Mouse (Mus musculus) macrophage (primary cell): ENCODE results near the gene Gba2. TPM values are rescaled to one million over a fixed set of nuclear protein-coding genes. Genes with fewer than 3 reads are reported as not detected.

ENCODE experiments used
- H3K27ac ChIP-seq: fragments of 350-480 bp; formaldehyde crosslinking; 2 replicates; pipeline ENCODE4 v1.9.0; 2021
- H3K36me3 ChIP-seq: fragments of 350-480 bp; formaldehyde crosslinking; 2 replicates; pipeline ENCODE4 v1.9.0; 2021; ENCODE audit errors: inconsistent target
- H3K4me3 ChIP-seq: fragments of 350-480 bp; formaldehyde crosslinking; 2 replicates; pipeline ENCODE4 v1.9.0; 2021; ENCODE audit errors: inconsistent target
- H3K79me2 ChIP-seq: fragments of 350-480 bp; formaldehyde crosslinking; 2 replicates; pipeline ENCODE4 v1.9.0; 2021; ENCODE audit errors: inconsistent target
- WGBS: methylation state at CpG from one replicate; pipeline ENCODE4 v1.1.7; 2026; ENCODE audit warnings: inconsistent platforms; ENCODE audit not compliant: missing documents; 5-methylcytosine and 5-hydroxymethylcytosine counted together
- polyA plus RNA-seq: library from polyadenylated mRNA; stranded (reverse); fragments of 250-400 nt; gene quantifications from 3 replicates; pipeline ENCODE4 v1.2.4, GENCODE M21; 2018; ENCODE audit warnings: inconsistent platforms

Gba2 gene
- polyA plus RNA-seq, 1 experiment from 2014 or later: 5.4 TPM

DNA sequence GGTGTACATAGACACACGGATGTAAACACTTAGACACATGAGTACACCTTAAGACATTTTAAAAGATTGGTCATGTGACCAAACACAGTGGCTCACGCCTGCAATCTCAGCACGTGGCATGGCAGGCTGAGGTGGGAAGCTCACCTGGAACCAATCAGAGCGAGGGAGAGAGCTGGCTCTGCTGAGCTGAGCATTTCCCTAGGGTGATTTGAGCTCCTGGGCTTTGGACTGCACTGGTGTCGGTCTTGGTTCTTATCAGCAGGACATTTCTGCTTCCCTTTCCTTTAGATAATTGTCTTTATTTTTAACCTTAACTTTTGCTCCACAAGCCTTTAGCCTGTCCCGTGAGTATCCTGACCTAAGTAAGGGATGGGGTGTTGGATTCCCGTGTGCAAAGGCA is 9.0 kb upstream of the Gba2 start:
- no peak overlapping the region for H3K27ac ChIP-seq
- no peak overlapping the region for H3K4me3 ChIP-seq
- WGBS: 39% methylated on average over 7 of the region's 7 CpGs
- peaks cover 14% of the 10 kb centered on the region for H3K36me3 ChIP-seq
- no peaks in the 10 kb centered on the region for H3K79me2 ChIP-seq

DNA sequence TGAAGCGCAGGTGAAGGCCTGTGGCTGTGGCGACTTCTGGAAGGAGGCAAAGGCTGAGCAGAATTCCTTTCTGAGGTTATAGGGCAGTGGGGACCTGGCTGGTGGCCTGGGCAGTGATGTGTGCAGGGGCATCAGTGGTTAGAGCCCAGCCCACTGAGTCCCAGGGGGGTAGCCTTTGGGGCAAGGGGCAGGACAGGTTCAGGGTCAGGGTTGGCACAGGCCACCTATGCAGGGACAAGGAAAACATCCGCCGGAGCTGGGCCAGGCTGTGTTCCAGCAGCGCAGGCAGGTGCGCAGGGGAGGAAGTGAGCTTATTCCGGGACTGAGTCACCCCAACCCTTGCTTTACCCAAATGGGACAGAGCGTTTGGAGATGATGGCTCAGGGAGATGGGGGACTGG is 7.7 kb upstream of the Gba2 start:
- Histone ChIP-seq H3K4me3 (no peak overlapping the region), H3K79me2 (no peaks in the 10 kb centered on the region), H3K36me3 (peaks cover 27% of the 10 kb centered on the region), H3K27ac (no peak overlapping the region)
- WGBS: 30% methylated on average over 8 of the region's 8 CpGs

DNA sequence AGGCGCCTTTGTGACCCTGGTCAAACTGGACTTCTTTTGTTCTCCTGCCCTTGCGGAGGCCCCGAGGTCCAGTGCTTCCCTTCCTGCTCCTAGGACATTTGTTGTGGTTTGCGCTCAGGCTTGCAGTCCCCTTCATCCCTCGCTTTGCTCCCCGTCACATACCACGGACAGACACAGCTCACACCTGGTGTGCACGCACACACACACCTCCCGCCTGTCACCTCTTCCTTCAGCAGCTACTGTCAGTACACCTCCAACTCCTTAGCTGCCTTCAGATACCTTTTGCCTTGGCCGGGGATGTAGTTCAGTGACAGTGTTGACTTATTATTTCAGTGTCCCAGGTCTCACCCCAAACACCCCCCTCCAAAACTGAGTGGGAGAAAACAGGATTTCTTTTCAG is 7.0 kb upstream of the Gba2 start:
- Histone ChIP-seq H3K36me3 (peaks cover 30% of the 10 kb centered on the region), H3K79me2 (no peaks in the 10 kb centered on the region)
- WGBS: 92% methylated on average over 10 of the region's 10 CpGs

DNA sequence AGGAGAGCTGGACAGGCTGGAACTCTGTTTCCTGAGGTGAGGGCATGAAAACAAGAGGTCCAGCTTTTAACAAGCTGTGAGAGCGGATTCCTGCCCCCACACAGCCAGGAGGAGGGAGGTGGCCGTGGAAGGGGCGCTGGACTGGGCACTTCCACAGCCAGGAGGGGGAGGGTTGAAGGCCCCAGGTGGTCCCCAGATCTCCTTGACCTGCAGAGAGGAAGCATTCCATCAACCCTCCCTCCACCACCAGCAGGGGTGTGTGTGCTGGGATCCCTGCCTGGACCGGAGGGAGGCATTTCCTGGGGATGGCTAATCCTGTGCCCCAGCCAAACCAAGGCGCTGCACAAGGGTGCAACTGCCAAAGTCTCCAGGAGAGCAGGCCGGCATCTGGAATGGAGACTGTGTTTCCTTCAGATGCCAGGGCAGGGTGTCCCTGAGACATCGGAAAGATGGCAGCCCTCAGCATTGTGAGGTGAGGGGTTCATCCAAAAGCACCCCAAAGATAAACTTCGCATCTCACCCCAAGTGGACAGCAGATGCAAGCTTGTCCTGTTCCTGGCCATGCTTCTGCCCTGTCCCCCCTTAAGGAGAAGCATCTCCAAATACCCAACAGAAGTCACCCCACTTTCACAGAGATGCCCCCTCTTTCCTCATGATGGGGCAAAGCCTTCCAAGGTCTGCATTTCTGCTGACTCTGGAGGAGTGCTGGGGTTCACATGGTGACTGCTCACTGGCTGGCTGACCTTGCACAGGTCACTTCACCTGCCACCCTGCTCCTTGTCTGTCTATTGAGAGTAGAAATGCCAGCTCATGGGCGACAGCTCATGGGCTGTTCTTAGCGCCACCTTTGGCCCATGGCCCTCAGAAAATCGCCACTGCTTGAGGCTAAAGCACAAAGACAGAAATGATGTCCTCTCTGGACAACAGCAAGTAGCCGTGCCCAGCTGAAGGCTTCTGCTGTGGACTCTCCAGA is 6.1 kb upstream of the Gba2 start, which contains the start of gene Msmp:
TSS of gene Msmp (minus strand) at position 51 of the 973 bp plus-strand sequence.
- Histone ChIP-seq H3K4me3 (no peak within 1 kb of the TSS), H3K36me3 (peaks cover 30% of the 10 kb centered on the region), H3K79me2 (no peaks in the 10 kb centered on the region; the same call in 1 of the 2 replicates), H3K27ac (no peak within 1 kb of the TSS)
- 92% methylated on average over 12 of the region's 12 CpGs for WGBS

More for the DNA sequence above, 7.0 kb upstream of the Gba2 start:
- Histone ChIP-seq H3K27ac (no peak overlapping the region), H3K4me3 (no peak overlapping the region)

DNA sequence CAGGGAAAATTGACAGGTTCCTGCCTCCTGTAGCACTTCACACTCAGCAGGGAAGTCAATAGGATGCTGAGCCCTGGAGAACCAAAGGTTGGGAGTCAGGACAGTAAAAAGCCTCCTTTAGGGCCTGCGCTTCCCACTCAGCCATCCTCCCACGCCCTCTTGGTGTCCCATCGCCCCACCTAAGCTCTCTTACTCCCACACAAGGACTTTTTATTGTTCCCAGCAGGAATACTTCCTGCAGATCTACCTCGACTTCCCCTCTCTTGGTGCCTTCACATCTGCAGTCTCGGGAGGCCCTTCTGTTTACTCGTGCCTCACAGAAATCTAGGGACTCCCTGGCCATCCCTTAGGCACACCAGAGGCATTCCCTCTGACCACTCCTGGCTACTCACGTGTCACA is 4.7 kb upstream of the Gba2 start:
- H3K27ac ChIP-seq: no peak overlapping the region
- 77% methylated on average over 7 of the region's 7 CpGs for WGBS
- H3K36me3 ChIP-seq: peaks cover 30% of the 10 kb centered on the region
- H3K79me2 ChIP-seq: peaks cover 6% of the 10 kb centered on the region; the same call in 1 of the 2 replicates
- H3K4me3 ChIP-seq: no peak overlapping the region

DNA sequence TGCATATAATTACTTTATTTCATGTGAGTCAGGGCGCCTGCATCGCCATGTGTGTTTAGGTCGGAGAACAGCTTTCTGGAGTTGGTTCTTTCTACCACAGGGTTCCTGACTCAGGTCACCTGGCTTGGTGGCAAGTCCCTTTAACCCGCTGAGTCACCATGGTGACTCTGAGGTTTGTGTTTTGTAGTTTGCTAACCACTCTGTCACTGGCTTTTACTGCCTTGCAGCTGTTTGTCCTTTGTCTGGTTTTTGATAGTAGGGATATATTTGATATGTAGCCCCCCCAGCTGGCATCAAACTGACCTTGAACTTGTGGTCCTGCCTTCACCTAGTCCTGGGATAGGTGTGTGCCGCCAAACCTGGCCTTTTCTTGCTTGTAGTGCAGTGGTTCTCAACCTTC is 3.6 kb upstream of the Gba2 start:
- peaks cover 30% of the 10 kb centered on the region for H3K36me3 ChIP-seq
- H3K79me2 ChIP-seq: peaks cover 12% of the 10 kb centered on the region; the same call in 1 of the 2 replicates
- 54% methylated on average over 5 of the region's 5 CpGs for WGBS
- no peak overlapping the region for H3K4me3 ChIP-seq
- no peak overlapping the region for H3K27ac ChIP-seq

DNA sequence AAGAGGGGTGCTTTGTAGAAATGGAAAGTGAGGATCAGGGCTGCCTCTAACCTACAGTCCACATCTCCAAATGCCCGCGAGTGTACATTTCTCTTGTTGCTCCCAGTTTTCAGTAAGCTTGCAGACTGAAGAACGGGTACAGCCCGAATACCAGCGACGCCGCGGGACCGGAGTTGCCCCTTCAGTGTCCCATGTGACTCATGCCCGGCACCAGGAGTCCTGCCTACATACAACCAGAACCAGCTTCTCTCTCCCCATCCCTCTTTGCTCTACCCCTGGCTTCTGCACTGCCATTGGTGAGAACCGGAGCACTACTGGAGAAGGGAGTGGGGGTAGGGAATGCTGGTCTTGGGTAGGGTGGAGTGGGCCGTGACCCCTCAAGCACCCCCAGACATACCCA is 2.7 kb upstream of the Gba2 start:
- Histone ChIP-seq H3K79me2 (peaks cover 20% of the 10 kb centered on the region; the same call in 1 of the 2 replicates), H3K4me3 (no peak overlapping the region), H3K36me3 (peaks cover 30% of the 10 kb centered on the region), H3K27ac (no peak overlapping the region)
- 95% methylated on average over 12 of the region's 12 CpGs for WGBS

DNA sequence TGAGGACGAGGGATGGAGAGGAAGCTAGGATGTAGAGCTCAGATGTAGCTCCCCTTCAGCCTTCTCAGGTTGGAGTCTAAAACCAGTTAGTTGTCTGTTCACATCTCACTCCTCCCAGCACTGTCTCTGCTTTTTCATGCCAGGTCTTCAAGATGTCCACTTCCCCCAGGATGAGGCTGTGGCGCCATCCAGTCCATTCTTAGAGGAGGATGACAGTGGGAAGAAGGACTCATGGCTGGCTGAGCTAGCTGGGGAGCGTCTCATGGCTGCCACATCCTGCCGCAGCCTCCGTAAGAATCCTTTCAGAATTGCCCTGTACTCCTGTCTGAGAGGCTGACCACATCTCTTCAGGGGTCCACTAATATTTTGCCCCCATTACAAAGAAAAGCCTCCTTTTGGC is 2.0 kb upstream of the Gba2 start:
- WGBS: 92% methylated on average over 5 of the region's 5 CpGs
- Histone ChIP-seq H3K79me2 (peaks cover 27% of the 10 kb centered on the region; the same call in 1 of the 2 replicates), H3K36me3 (peaks cover 30% of the 10 kb centered on the region), H3K4me3 (no peak overlapping the region), H3K27ac (no peak overlapping the region)

DNA sequence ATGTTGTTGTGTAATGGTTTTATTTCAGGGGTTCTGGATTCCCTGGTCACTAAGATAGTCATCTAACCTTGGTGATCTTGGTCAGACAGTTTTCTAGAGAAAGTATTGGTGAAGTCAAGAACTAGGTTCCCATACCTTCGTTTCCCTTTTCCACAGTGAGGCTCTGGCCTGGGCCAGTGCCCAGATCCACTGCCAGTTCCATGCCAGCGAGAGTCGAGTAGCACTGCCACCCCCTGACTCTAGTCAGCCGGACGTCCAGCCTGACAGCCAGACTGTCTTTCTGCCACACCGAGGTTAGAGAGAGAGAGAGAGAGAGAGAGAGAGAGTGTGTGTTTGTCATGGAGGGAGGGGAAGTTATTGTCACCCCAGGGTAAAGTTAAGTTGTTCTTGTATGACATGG is 1.1 kb upstream of the Gba2 start:
- peak overlapping the region; percentile 77 for H3K4me3 ChIP-seq
- no peak overlapping the region for H3K27ac ChIP-seq
- peaks cover 32% of the 10 kb centered on the region; the same call in 1 of the 2 replicates for H3K79me2 ChIP-seq
- H3K36me3 ChIP-seq: peaks cover 30% of the 10 kb centered on the region
- 52% methylated on average over 6 of the region's 6 CpGs for WGBS

DNA sequence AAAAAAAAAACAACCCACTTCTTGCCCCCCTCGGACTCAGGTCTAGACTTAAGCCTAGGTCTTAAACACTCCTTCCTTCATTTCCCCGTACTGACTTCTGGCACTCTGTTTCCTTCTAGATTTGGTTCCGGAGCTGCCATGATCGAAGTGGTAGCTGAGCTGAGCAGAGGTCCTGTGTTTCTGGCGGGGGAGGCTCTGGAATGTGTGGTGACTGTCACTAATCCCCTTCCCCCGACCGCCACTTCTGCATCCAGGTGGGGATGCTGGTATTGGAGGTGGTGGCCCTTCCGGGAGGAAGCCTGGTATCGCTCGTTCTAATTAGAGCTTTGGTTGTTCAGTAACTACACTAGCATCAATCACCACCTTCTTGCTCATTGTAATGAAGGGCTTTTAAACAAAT is 583 bp upstream of the Gba2 start:
- Histone ChIP-seq H3K27ac (peak overlapping the region; percentile 28), H3K79me2 (peaks cover 32% of the 10 kb centered on the region; the same call in 1 of the 2 replicates), H3K36me3 (peaks cover 30% of the 10 kb centered on the region), H3K4me3 (peak overlapping the region; percentile 77)
- WGBS: 4% methylated on average over 10 of the region's 10 CpGs

DNA sequence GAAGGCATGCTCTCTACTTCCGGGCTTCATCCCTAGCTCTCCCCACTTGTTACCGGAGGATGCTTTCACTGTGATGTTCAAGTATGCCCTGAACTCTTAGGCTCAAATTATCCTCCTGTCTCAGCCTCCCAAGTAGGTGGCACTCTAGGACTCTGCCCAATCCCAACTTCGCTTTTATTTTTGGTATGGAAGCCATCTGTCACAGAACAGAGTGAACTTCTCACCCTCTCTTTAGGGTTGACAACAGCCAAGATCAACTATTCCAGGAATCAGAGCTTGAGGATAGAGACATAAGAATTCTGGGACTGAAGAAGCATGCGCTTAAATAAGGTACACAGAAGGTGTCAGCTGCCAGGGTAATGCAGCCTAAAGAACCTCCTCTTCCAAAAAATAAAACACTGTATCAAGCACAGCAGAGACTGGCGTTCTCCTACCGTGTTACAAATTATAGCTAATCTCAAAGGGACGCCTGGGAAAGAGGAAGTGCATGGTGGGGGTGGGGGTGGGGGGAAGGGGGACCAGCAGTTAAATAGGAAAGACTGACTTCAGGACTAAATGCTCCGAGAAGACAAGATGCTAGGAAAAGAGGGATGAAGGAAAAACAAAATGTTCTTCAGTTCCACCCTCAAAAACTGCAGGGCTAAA is 1.3 kb downstream of the Gba2 start:
- peak overlapping the region; percentile 57 for H3K27ac ChIP-seq
- 4% methylated on average over 8 of the region's 8 CpGs for WGBS
- H3K79me2 ChIP-seq: peaks cover 32% of the 10 kb centered on the region; the same call in 1 of the 2 replicates
- H3K4me3 ChIP-seq: peak overlapping the region; percentile 77
- peaks cover 17% of the 10 kb centered on the region for H3K36me3 ChIP-seq

DNA sequence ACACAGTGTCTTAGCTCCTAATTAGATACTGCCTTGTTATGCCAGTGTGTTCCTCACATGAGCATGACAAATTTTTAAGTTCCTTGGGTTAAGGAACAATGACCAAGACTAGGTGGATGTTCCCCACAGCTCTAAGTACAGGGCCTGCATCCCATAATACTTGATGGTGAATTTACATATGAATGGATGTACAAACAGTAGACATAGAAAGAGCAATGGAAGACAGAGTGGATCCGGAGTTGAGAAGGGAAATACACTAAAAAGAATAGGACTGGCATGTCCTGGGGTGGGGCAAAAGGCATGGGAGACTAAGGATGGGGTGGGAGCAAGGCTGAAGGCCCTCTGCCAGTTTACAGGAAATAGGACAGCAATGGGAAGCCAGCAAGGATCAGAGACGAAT is 3.3 kb downstream of the Gba2 start:
- Histone ChIP-seq H3K4me3 (no peak overlapping the region), H3K36me3 (peaks cover 10% of the 10 kb centered on the region), H3K27ac (no peak overlapping the region), H3K79me2 (peaks cover 32% of the 10 kb centered on the region; the same call in 1 of the 2 replicates)
- 85% methylated on average over 2 of the region's 2 CpGs for WGBS

DNA sequence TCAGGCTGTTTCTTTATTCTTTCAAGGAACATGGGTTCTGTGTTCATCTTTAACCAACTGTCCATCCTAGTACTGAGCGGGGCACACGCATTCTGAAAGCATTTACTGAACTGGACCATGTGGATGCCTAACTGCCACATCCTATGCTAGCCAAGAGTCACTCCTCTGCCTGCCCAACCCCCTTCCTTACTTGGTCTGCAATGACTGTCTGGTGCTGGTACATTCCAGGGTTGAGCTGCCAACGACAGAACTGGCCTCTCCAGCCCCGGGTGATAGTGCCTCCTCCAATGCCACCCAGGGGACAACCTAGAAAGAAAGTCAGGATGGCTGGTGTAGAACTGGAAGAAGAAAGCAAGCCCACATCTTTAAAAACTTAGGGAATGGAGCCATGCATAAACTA is 5.1 kb downstream of the Gba2 start:
- H3K36me3 ChIP-seq: peaks cover 28% of the 10 kb centered on the region
- no peak overlapping the region for H3K4me3 ChIP-seq
- WGBS: 100% methylated on average over 4 of the region's 4 CpGs
- peaks cover 26% of the 10 kb centered on the region; the same call in 1 of the 2 replicates for H3K79me2 ChIP-seq
- H3K27ac ChIP-seq: no peak overlapping the region

DNA sequence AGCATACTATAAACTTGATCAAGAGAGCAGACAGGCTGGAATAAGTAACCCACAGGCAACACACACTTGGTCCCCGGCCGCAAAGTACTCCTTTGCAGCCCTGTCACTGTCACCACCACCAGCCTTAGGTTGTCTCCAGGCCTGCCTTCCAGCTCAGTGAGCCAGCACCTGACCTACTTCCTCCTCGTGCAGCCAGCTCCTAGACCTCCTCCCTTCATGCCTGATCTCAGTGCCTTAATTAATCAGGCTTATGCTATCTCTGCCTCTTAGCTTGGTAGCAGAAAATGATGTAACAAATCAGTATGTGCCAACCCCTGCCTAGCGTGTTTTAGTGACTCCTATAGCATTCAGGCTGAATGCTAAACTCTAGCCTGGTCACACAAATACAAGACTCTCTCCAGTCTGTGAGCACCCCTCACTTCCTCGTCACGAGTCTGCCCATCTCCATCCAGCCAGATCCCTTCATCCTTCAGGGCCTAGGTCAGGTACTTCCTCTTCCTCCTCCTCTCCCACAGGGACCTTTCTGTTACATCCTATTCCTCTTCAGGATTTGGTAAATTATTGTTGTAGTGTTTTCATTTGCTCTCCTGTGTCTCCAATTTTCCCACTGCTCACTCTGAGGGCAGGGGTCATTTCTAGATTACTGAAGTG is 7.2 kb downstream of the Gba2 start:
- no peak overlapping the region for H3K27ac ChIP-seq

More for the DNA sequence above, 7.2 kb downstream of the Gba2 start:
- peaks cover 48% of the 10 kb centered on the region for H3K36me3 ChIP-seq
- H3K4me3 ChIP-seq: no peak overlapping the region
- WGBS: 72% methylated on average over 6 of the region's 6 CpGs
- peaks cover 13% of the 10 kb centered on the region; the same call in 1 of the 2 replicates for H3K79me2 ChIP-seq
